Comparison of ENCODE assay signal across 1 mouse cellular context in genomic region chr5:97022305-97023278, GRCm38 (mm10).
TF ChIP-seq lines count a peak whose summit lies in the region.

No protein-coding gene starts in this region.

TF ChIP-seq in MEL, 35 proteins besides CTCF, POLR2A, EP300 and RAD21 (continued from another document):
- TF ChIP-seq ZNF384 (IDR thresholded peaks at IDR 0.05; ENCODE audit: low read depth, low read length) (no peak), ZMIZ1 (IDR thresholded peaks at IDR 0.05; ENCODE audit: low read depth, low read length) (no peak; the same call in 1 of the 2 replicates), SIN3A (IDR thresholded peaks at IDR 0.05; ENCODE audit: low read length) (peak; percentile 83)
